Mouse (Mus musculus) stomach, embryonic 16.5 days (tissue): Measurements from ENCODE around the gene Ctcf. TPM values are rescaled to one million over a fixed set of nuclear protein-coding genes. Genes with fewer than 3 reads are reported as not detected.

Experiments
- ATAC-seq: fragments of 200-750 bp; cut with Nextera tagmentation; 2 replicates; pipeline ENCODE4 v1.8.0; 2017; ENCODE audit warnings: moderate number of reproducible peaks, moderate TSS enrichment; ENCODE audit not compliant: insufficient read depth, low FRiP score
- H3K27ac ChIP-seq: fragments of 300-500 bp; sonication (generic); 2 replicates; pipeline ENCODE4 v1.5.1; 2014; ENCODE audit warnings: low read length
- H3K27me3 ChIP-seq: fragments of 300-500 bp; sonication (generic); 2 replicates; pipeline ENCODE4 v1.6.1; 2014; ENCODE audit warnings: low read length, control low read depth, mixed read lengths; ENCODE audit not compliant: control insufficient read depth, insufficient read depth
- H3K36me3 ChIP-seq: fragments of 300-500 bp; sonication (generic); 2 replicates; pipeline ENCODE4 v1.6.1; 2014; ENCODE audit warnings: low read length; ENCODE audit not compliant: control insufficient read depth, insufficient read depth
- H3K4me1 ChIP-seq: fragments of 300-500 bp; sonication (generic); 2 replicates; pipeline ENCODE4 v1.6.1; 2014; ENCODE audit warnings: low read length, control low read depth, mixed read lengths; ENCODE audit not compliant: control insufficient read depth, insufficient read depth
- H3K4me2 ChIP-seq: fragments of 300-500 bp; sonication (generic); 2 replicates; pipeline ENCODE4 v1.6.1; 2014; ENCODE audit warnings: low read depth, low read length, mixed read lengths
- H3K4me3 ChIP-seq: fragments of 300-500 bp; sonication (generic); replicated peaks from 2 replicates; pipeline ENCODE4 v1.5.1; 2014; ENCODE audit warnings: mild to moderate bottlenecking, low read length
- H3K9ac ChIP-seq: fragments of 300-500 bp; sonication (generic); 2 replicates; pipeline ENCODE4 v1.6.1; 2014; ENCODE audit warnings: low read length
- H3K9me3 ChIP-seq: fragments of 300-500 bp; sonication (generic); replicated peaks from 2 replicates; pipeline ENCODE4 v1.6.1; 2016; ENCODE audit warnings: low read length, control low read depth; ENCODE audit not compliant: control insufficient read depth
- WGBS: fragments of 180-500 bp; shearing (Covaris S2); extraction: QIAGEN DNeasy Blood & Tissue Kit; methylation state at CpG from one replicate; pipeline ENCODE4 v1.1.7; 2014; 5-methylcytosine and 5-hydroxymethylcytosine counted together
- polyA plus RNA-seq: library from polyadenylated mRNA; unstranded; fragments of >200 nt; fragmentation: Nextera tagmentation; extraction: Ambion mirVana; gene quantifications from 2 replicates; pipeline ENCODE4 v1.2.1, GENCODE M21; 2015

The Ctcf gene
- polyA plus RNA-seq, 1 experiment from 2014 or later: 76.1 TPM

- peaks cover 6% of the 10 kb centered on the region for H3K4me1 ChIP-seq
- no peak overlapping the region for H3K27ac ChIP-seq
- no peak overlapping the region for H3K4me2 ChIP-seq
- H3K4me3 ChIP-seq: no peak overlapping the region
- no peak overlapping the region for H3K9ac ChIP-seq
- no peaks in the 10 kb centered on the region; the same call in 1 of the 2 replicates for H3K27me3 ChIP-seq
- no peaks in the 10 kb centered on the region for H3K9me3 ChIP-seq
- no peak for ATAC-seq
- H3K36me3 ChIP-seq: no peaks in the 10 kb centered on the region
- WGBS: 77% methylated on average over 14 of the region's 14 CpGs
These were observed 54.6 kb downstream of the Ctcf start for GRCm38 (mm10) chr8:105690978-105691377.

- Histone ChIP-seq H3K9me3 (no peaks in the 10 kb centered on the region), H3K36me3 (no peaks in the 10 kb centered on the region), H3K4me3 (no peak overlapping the region), H3K4me1 (peaks cover 6% of the 10 kb centered on the region), H3K9ac (no peak overlapping the region), H3K27ac (no peak overlapping the region), H3K27me3 (no peaks in the 10 kb centered on the region; the same call in 1 of the 2 replicates), H3K4me2 (no peak overlapping the region)
- no peak for ATAC-seq
- 91% methylated on average over 11 of the region's 11 CpGs for WGBS
These were observed 56.2 kb downstream of the Ctcf start for GRCm38 (mm10) chr8:105692449-105693182.

- ATAC-seq: peak; percentile 36; the same call in 1 of the 2 replicates
- H3K9me3 ChIP-seq: no peaks in the 10 kb centered on the region
- no peaks in the 10 kb centered on the region; the same call in 1 of the 2 replicates for H3K27me3 ChIP-seq
These were observed 57.3 kb downstream of the Ctcf start for GRCm38 (mm10) chr8:105693648-105694047.

GRCm38 (mm10) chr8:105694051-105694799 is 57.9 kb downstream of the Ctcf start:
- H3K4me1 ChIP-seq: peaks cover 6% of the 10 kb centered on the region
- H3K36me3 ChIP-seq: 0 out of 2 replicates have a peak, but pooled peaks cover 6% of the 10 kb centered on the region
- ATAC-seq: peak; percentile 26; the same call in 1 of the 2 replicates
- H3K4me3 ChIP-seq: peak overlapping the region; percentile 50
- peak overlapping the region; percentile 85 for H3K4me2 ChIP-seq
- no peak overlapping the region for H3K27ac ChIP-seq
- H3K27me3 ChIP-seq: no peaks in the 10 kb centered on the region; the same call in 1 of the 2 replicates
- peak overlapping the region; percentile 58 for H3K9ac ChIP-seq
- WGBS: 14% methylated on average over 40 of the region's 40 CpGs
- no peaks in the 10 kb centered on the region for H3K9me3 ChIP-seq

More at GRCm38 (mm10) chr8:105693648-105694047, 57.3 kb downstream of the Ctcf start:
- H3K27ac ChIP-seq: no peak overlapping the region
- H3K36me3 ChIP-seq: 0 out of 2 replicates have a peak, but pooled peaks cover 6% of the 10 kb centered on the region
- H3K4me2 ChIP-seq: peak overlapping the region; percentile 85
- peaks cover 6% of the 10 kb centered on the region for H3K4me1 ChIP-seq
- H3K4me3 ChIP-seq: peak overlapping the region; percentile 50
- WGBS: 3% methylated on average over 29 of the region's 30 CpGs
- H3K9ac ChIP-seq: peak overlapping the region; percentile 58

GRCm38 (mm10) chr8:105695080-105695780 is 58.9 kb downstream of the Ctcf start:
- Histone ChIP-seq H3K36me3 (0 out of 2 replicates have a peak, but pooled peaks cover 6% of the 10 kb centered on the region), H3K27ac (no peak overlapping the region), H3K27me3 (no peaks in the 10 kb centered on the region; the same call in 1 of the 2 replicates), H3K9me3 (no peaks in the 10 kb centered on the region), H3K9ac (no peak overlapping the region), H3K4me2 (no peak overlapping the region), H3K4me3 (no peak overlapping the region), H3K4me1 (peaks cover 9% of the 10 kb centered on the region)
- no peak for ATAC-seq
- WGBS: 80% methylated on average over 30 of the region's 30 CpGs

GRCm38 (mm10) chr8:105697196-105697780 is 60.9 kb downstream of the Ctcf start:
- no peak overlapping the region for H3K4me3 ChIP-seq

GRCm38 (mm10) chr8:105698734-105699133 is 62.4 kb downstream of the Ctcf start:
- no peak overlapping the region for H3K27ac ChIP-seq
- no peak overlapping the region for H3K9ac ChIP-seq
- H3K9me3 ChIP-seq: no peaks in the 10 kb centered on the region
- H3K4me2 ChIP-seq: no peak overlapping the region
- ATAC-seq: no peak
- H3K4me3 ChIP-seq: no peak overlapping the region
- peaks cover 17% of the 10 kb centered on the region for H3K4me1 ChIP-seq
- 0 out of 2 replicates have a peak, but pooled peaks cover 6% of the 10 kb centered on the region for H3K36me3 ChIP-seq
- H3K27me3 ChIP-seq: no peaks in the 10 kb centered on the region; the same call in 1 of the 2 replicates
- 90% methylated on average over 5 of the region's 5 CpGs for WGBS

More at GRCm38 (mm10) chr8:105697196-105697780, 60.9 kb downstream of the Ctcf start:
- H3K4me1 ChIP-seq: peaks cover 17% of the 10 kb centered on the region
- 0 out of 2 replicates have a peak, but pooled peaks cover 6% of the 10 kb centered on the region for H3K36me3 ChIP-seq
- WGBS: 88% methylated on average over 17 of the region's 17 CpGs
- H3K9ac ChIP-seq: no peak overlapping the region
- H3K4me2 ChIP-seq: no peak overlapping the region
- no peaks in the 10 kb centered on the region for H3K9me3 ChIP-seq
- no peak overlapping the region for H3K27ac ChIP-seq
- no peaks in the 10 kb centered on the region; the same call in 1 of the 2 replicates for H3K27me3 ChIP-seq
- no peak for ATAC-seq

GRCm38 (mm10) chr8:105699488-105700215 is 63.3 kb downstream of the Ctcf start:
- Histone ChIP-seq H3K9me3 (no peaks in the 10 kb centered on the region), H3K27me3 (no peaks in the 10 kb centered on the region; the same call in 1 of the 2 replicates), H3K9ac (peak overlapping the region; percentile 80), H3K27ac (no peak overlapping the region), H3K36me3 (0 out of 2 replicates have a peak, but pooled peaks cover 6% of the 10 kb centered on the region), H3K4me2 (peak overlapping the region; percentile 89), H3K4me3 (peak overlapping the region; percentile 85), H3K4me1 (peaks cover 12% of the 10 kb centered on the region)
- 87% methylated on average over 11 of the region's 11 CpGs for WGBS
- no peak for ATAC-seq
